Mouse (Mus musculus) CD8-positive naive resting alpha-beta T cell, adult 2 months (primary cell): ENCODE data around the gene Fmo6.

Experiments used
- DNase-seq, 2 experiments: peaks; one replicate each; pipeline ENCODE4 v3.0.0; 2022; ENCODE audit warnings: low read depth in 2 of 2, low spot score in 2 of 2

The Fmo6 gene

GRCm38 (mm10) chr1:162937415-162937814 is at the start of gene Fmo6:
Gene Fmo6, minus strand, starts transcription at chr1:162937515.
- no peak for DNase-seq

GRCm38 (mm10) chr1:162986777-162987176 is 49.5 kb upstream of the Fmo6 start:
- DNase-seq = no peak

- DNase-seq = no peak
Measured at GRCm38 (mm10) chr1:162986121-162986748, 48.9 kb upstream of the Fmo6 start.

GRCm38 (mm10) chr1:162984428-162984827 is 47.1 kb upstream of the Fmo6 start, which contains the start of gene Fmo3:
Gene Fmo3, minus strand, starts transcription at chr1:162984528.
- no peak for DNase-seq

- no peak for DNase-seq
Measured at GRCm38 (mm10) chr1:162963556-162963955, 26.2 kb upstream of the Fmo6 start.

GRCm38 (mm10) chr1:162957422-162957821 is 20.1 kb upstream of the Fmo6 start:
- DNase-seq = no peak

- no peak for DNase-seq
Measured at GRCm38 (mm10) chr1:162953079-162953478, 15.8 kb upstream of the Fmo6 start.

GRCm38 (mm10) chr1:162949763-162950162 is 12.4 kb upstream of the Fmo6 start:
- DNase-seq = no peak

- no peak for DNase-seq
Measured at GRCm38 (mm10) chr1:162947934-162948333, 10.6 kb upstream of the Fmo6 start.

GRCm38 (mm10) chr1:162946837-162947558 is 9.7 kb upstream of the Fmo6 start:
- no peak for DNase-seq

- DNase-seq = no peak
Measured at GRCm38 (mm10) chr1:162943700-162944099, 6.4 kb upstream of the Fmo6 start.

- no peak for DNase-seq
Measured at GRCm38 (mm10) chr1:162938696-162939351, 1.5 kb upstream of the Fmo6 start.

- no peak for DNase-seq
Measured at GRCm38 (mm10) chr1:162937970-162938695, 818 bp upstream of the Fmo6 start.

- no peak for DNase-seq
Measured at GRCm38 (mm10) chr1:162934374-162935012, 2.8 kb downstream of the Fmo6 start.

- no peak for DNase-seq
Measured at GRCm38 (mm10) chr1:162932386-162932785, 4.9 kb downstream of the Fmo6 start.

- no peak for DNase-seq
Measured at GRCm38 (mm10) chr1:162931880-162932279, 5.4 kb downstream of the Fmo6 start.

- DNase-seq = no peak
Measured at GRCm38 (mm10) chr1:162931310-162931875, 5.9 kb downstream of the Fmo6 start.

GRCm38 (mm10) chr1:162930631-162931030 is 6.7 kb downstream of the Fmo6 start:
- no peak for DNase-seq

- no peak for DNase-seq
Measured at GRCm38 (mm10) chr1:162929146-162929545, 8.2 kb downstream of the Fmo6 start.

GRCm38 (mm10) chr1:162925121-162925520 is 12.2 kb downstream of the Fmo6 start:
- no peak for DNase-seq

- no peak for DNase-seq
Measured at GRCm38 (mm10) chr1:162916661-162917060, 20.7 kb downstream of the Fmo6 start.
